Mouse (Mus musculus) hindbrain, embryonic 14.5 days (tissue): Measurements from ENCODE around the gene Sh3pxd2a. TPM values are rescaled to one million over a fixed set of nuclear protein-coding genes. Genes with fewer than 3 reads are reported as not detected.

Source experiments
- ATAC-seq: fragments of 200-750 bp; cut with Nextera tagmentation; 2 replicates; pipeline ENCODE4 v1.8.0; 2017; ENCODE audit warnings: moderate number of reproducible peaks, mild to moderate bottlenecking, moderate TSS enrichment, moderate library complexity; ENCODE audit not compliant: low FRiP score
- DNase-seq: peaks from one replicate; pipeline ENCODE4 v3.0.0-alpha.2; 2015; ENCODE audit warnings: low spot score
- H3K27ac ChIP-seq: fragments of 300-500 bp; sonication (generic); 2 replicates; pipeline ENCODE4 v1.5.1; 2014; ENCODE audit warnings: mild to moderate bottlenecking, moderate library complexity
- H3K27me3 ChIP-seq: fragments of 300-500 bp; sonication (generic); 2 replicates; pipeline ENCODE4 v1.6.1; 2014; ENCODE audit warnings: mild to moderate bottlenecking, low read length, mixed read lengths; ENCODE audit not compliant: control insufficient read depth, insufficient read depth
- H3K36me3 ChIP-seq: fragments of 300-500 bp; sonication (generic); replicated peaks from 2 replicates; pipeline ENCODE4 v1.6.1; 2014; ENCODE audit not compliant: control insufficient read depth, insufficient read depth
- H3K4me1 ChIP-seq: fragments of 300-500 bp; sonication (generic); replicated peaks from 2 replicates; pipeline ENCODE4 v1.6.1; 2014; ENCODE audit warnings: antibody characterized with exemption, low read length, mixed read lengths; ENCODE audit not compliant: control insufficient read depth, insufficient read depth
- H3K4me2 ChIP-seq: fragments of 300-500 bp; sonication (generic); replicated peaks from 2 replicates; pipeline ENCODE4 v1.6.1; 2014; ENCODE audit warnings: mild to moderate bottlenecking, moderate library complexity
- H3K4me3 ChIP-seq: fragments of 300-500 bp; sonication (generic); replicated peaks from 2 replicates; pipeline ENCODE4 v1.5.1; 2014; ENCODE audit warnings: mild to moderate bottlenecking, low read length
- H3K9ac ChIP-seq: fragments of 300-500 bp; sonication (generic); 2 replicates; pipeline ENCODE4 v1.6.1; 2014
- H3K9me3 ChIP-seq: fragments of 300-500 bp; sonication (generic); 2 replicates; pipeline ENCODE4 v1.6.1; 2016; ENCODE audit warnings: low read length; ENCODE audit not compliant: control insufficient read depth
- WGBS: fragments of 180-500 bp; shearing (Covaris S2); extraction: QIAGEN DNeasy Blood & Tissue Kit; methylation state at CpG from one replicate; pipeline ENCODE4 v1.1.7; 2014; 5-methylcytosine and 5-hydroxymethylcytosine counted together
- polyA plus RNA-seq: library from polyadenylated mRNA; unstranded; fragments of >200 nt; fragmentation: Nextera tagmentation; extraction: Ambion mirVana; gene quantifications from 2 replicates; pipeline ENCODE4 v1.2.1, GENCODE M21; 2014

The Sh3pxd2a gene
- polyA plus RNA-seq, 1 experiment from 2014 or later = 2.8 TPM

DNA sequence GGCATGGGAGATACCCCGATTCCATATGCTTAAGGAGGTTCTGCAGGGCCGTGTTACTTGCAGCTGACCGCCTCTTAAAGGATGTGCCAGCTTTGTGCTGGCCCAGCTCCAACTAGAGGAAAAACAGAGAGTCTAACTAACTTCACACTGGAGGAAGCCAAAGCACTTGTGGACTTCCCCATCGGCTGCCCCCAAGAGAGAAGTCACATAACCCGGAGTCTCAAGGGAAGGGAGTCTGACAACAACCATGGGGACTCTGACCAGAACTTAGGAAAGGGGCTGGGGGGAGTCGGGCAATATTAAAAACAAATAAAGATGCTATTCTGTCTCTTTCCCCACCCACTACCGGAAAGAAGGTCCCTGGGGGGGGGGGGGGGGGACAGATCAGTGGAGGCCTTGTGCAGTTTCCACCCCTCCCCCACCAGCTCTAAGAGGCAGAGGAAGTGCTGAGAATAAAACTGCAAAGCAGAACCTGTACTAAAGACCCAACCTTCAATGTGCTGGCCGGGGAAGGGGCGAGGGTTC, 17.3 kb downstream of the Sh3pxd2a start:
- Histone ChIP-seq H3K27ac (no peak overlapping the region), H3K4me2 (0 out of 2 replicates have a peak overlapping the region, but pooled peaks have one; percentile 5), H3K27me3 (no peaks in the 10 kb centered on the region), H3K4me3 (no peak overlapping the region), H3K36me3 (no peaks in the 10 kb centered on the region), H3K9me3 (no peaks in the 10 kb centered on the region), H3K9ac (no peak overlapping the region), H3K4me1 (peaks cover 18% of the 10 kb centered on the region)
- ATAC-seq (peak; percentile 43; the same call in 1 of the 2 replicates), DNase-seq (peak; percentile 59)
- WGBS = 35% methylated on average over 9 of the region's 9 CpGs

DNA sequence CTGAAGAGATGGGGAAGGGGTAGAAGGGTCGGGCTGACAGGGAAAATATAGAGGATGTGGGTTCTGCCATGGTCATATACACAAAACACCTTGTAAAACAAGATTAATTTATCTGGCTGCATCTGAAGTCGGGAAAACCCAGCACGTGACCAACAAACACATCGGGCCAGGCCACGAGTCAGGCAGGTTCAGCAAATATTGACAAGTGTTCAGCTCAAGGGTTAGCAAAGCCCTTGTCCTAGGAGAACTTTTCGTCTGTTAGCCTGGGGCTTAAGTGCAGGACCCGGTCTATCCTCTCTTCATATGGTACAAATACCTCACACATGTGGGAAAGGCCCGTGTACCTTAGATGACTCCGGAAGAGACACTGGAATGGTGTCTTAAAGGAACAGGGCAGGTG, 18.1 kb downstream of the Sh3pxd2a start:
- Histone ChIP-seq H3K9me3 (no peaks in the 10 kb centered on the region), H3K9ac (no peak overlapping the region), H3K36me3 (no peaks in the 10 kb centered on the region), H3K4me3 (no peak overlapping the region), H3K27ac (no peak overlapping the region), H3K4me1 (peaks cover 18% of the 10 kb centered on the region), H3K4me2 (no peak overlapping the region), H3K27me3 (no peaks in the 10 kb centered on the region)
- DNase-seq (no peak), ATAC-seq (no peak)
- 88% methylated on average over 9 of the region's 9 CpGs for WGBS

DNA sequence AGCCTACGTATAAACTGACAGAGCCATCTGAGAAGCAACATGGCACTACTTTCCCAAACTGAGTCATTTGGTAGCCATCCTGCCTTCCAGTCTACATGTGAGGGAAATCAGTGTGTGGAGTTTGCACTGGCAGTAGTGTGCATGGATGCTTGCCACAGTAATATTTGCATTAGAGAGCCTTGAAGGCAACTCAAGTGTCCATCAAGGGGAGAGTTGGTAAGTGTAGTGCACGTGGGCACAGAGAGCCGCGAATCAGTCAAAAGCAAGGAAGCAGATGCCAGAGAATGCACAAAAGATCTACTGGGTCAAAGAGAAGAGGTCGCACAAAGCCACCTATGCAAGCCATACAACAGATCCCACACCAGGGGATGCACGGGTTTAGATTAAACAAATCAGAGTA, 18.5 kb downstream of the Sh3pxd2a start:
- no peak overlapping the region for H3K27ac ChIP-seq
- DNase-seq = no peak
- no peaks in the 10 kb centered on the region for H3K27me3 ChIP-seq
- H3K4me3 ChIP-seq = no peak overlapping the region
- H3K4me1 ChIP-seq = peaks cover 18% of the 10 kb centered on the region
- H3K9me3 ChIP-seq = no peaks in the 10 kb centered on the region
- no peak for ATAC-seq
- no peaks in the 10 kb centered on the region for H3K36me3 ChIP-seq
- H3K4me2 ChIP-seq = no peak overlapping the region
- H3K9ac ChIP-seq = no peak overlapping the region
- 70% methylated on average over 6 of the region's 6 CpGs for WGBS

DNA sequence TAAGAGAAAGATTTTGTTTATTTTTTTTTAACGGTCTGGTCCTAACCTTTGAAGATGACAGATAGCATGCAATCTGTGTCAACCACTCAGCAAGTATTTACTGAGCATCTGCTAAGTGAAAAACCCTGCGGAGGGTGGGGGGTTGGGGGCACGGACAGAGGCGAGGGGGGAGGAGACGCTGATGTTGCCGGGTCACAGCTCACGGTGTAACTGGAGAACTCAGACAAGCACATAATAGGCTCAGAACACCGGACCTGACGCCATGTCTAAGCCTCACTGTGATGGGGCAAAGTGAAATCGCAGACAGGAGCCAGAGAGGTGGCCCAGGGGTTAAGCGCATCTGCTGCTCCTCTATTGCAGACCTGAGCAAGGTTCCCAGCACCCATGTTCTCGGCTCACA, 19.7 kb downstream of the Sh3pxd2a start:
- no peak overlapping the region for H3K4me2 ChIP-seq
- no peak overlapping the region for H3K4me3 ChIP-seq
- ATAC-seq (no peak), DNase-seq (no peak)
- no peaks in the 10 kb centered on the region for H3K27me3 ChIP-seq
- H3K9me3 ChIP-seq = no peaks in the 10 kb centered on the region
- no peak overlapping the region for H3K9ac ChIP-seq
- WGBS = 51% methylated on average over 12 of the region's 12 CpGs
- peaks cover 18% of the 10 kb centered on the region for H3K4me1 ChIP-seq
- H3K27ac ChIP-seq = no peak overlapping the region
- H3K36me3 ChIP-seq = no peaks in the 10 kb centered on the region

DNA sequence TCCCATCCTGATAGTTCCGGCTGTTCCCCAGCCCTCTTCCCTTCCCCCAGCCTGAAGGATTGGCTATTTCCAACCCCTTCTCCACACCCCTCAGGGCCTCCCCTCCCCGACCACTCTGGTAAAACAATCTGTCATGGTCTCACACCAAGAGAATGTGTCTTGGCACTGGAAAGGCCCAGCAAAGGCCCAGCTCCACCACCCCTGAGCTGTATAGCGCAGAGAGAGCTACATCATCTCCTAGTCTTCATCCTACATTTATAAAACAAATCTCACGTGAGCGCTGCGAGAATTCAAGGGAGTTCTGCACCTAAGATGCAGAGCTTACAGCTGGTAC, 21.9 kb downstream of the Sh3pxd2a start:
- Histone ChIP-seq H3K36me3 (no peaks in the 10 kb centered on the region), H3K27ac (no peak overlapping the region), H3K4me3 (no peak overlapping the region), H3K27me3 (no peaks in the 10 kb centered on the region), H3K4me2 (no peak overlapping the region), H3K9ac (no peak overlapping the region), H3K4me1 (peaks cover 27% of the 10 kb centered on the region), H3K9me3 (no peaks in the 10 kb centered on the region)
- ATAC-seq = no peak
- 77% methylated on average over 6 of the region's 6 CpGs for WGBS
- no peak for DNase-seq

DNA sequence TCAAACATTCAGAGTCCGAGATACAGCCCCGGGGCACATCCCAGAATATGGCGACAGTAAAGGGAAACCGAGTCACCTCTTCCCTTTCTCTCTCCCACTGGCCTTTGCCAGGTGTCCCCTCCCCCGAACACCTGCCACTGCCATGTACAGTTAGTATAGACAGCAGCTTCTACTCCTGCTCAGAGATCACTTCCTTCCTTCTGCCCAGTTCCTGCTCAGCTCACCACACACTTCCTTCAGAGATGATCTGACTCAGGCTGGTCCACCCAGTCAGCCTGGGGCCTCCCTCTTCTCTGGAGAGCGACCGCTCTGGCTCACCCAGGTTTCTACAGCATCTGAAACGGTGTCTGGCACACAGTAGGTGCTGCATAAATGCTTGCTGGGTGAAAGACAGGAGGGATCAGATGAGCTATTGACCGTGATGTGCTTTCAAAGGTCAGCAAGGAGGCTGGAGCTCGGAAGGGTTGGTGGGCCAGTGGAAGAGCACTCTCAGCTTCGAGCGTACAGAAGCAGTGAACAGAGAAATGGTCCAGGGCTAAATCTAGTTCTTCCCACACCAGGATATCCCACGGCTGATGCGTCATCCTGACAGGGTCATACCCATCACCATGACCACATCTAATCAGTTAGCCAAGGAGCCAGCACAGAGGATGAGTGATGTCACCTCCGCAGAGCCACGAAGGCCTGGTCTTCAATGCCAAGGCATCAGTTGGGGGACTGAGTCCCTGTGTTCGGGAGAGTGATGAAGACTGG, 22.5 kb downstream of the Sh3pxd2a start:
- DNase-seq = no peak
- 78% methylated on average over 17 of the region's 17 CpGs for WGBS

DNA sequence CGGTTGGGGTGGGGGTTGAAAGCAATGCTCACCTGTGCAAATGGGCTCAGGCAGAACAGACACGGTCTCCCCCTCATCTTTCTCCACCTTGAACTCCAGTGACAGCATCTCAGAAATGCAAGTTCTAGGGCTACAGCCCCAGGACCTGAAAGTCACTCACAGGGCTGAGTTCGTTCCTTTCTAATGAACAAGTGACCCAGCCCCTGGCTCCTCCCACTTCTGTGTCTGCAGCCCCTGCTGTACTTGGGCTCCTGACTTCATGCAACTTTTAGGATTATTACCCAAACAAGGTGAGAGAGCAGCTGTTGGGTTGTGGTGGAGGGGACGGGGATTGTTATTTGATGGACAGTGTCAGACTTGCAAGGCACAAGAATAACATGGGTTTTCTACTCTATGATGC, 23.2 kb downstream of the Sh3pxd2a start:
- WGBS = 80% methylated on average over 4 of the region's 4 CpGs
- Histone ChIP-seq H3K4me1 (peaks cover 17% of the 10 kb centered on the region), H3K4me3 (no peak overlapping the region), H3K27me3 (no peaks in the 10 kb centered on the region), H3K9ac (no peak overlapping the region), H3K27ac (no peak overlapping the region), H3K4me2 (no peak overlapping the region), H3K9me3 (no peaks in the 10 kb centered on the region), H3K36me3 (no peaks in the 10 kb centered on the region)
- no peak for DNase-seq
- no peak for ATAC-seq

More for the DNA sequence above, 22.5 kb downstream of the Sh3pxd2a start:
- H3K4me3 ChIP-seq = no peak overlapping the region
- H3K9ac ChIP-seq = no peak overlapping the region
- no peak overlapping the region for H3K4me2 ChIP-seq
- no peaks in the 10 kb centered on the region for H3K9me3 ChIP-seq
- peaks cover 21% of the 10 kb centered on the region for H3K4me1 ChIP-seq
- ATAC-seq = no peak
- H3K36me3 ChIP-seq = no peaks in the 10 kb centered on the region
- H3K27me3 ChIP-seq = no peaks in the 10 kb centered on the region
- no peak overlapping the region for H3K27ac ChIP-seq

DNA sequence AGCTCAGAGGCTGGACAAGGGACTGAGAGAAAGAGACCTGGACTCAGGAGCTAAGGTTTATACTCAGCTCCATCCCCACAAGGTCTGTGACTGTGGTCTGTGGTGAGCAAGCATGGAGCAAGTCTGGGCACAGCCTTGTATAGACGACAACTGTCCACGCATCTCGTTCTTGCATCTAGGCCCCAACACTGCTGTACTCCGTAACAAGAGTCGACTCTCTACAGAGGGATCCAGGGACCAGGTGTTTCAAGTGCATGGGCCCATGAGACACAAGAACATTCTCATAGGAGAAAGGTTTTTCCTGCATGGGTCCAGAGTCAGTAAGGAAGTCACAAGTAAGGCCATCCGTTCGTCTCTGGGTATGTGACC, 23.8 kb downstream of the Sh3pxd2a start:
- Histone ChIP-seq H3K9ac (no peak overlapping the region), H3K27ac (no peak overlapping the region), H3K27me3 (no peaks in the 10 kb centered on the region), H3K4me2 (no peak overlapping the region), H3K9me3 (no peaks in the 10 kb centered on the region), H3K4me3 (no peak overlapping the region), H3K36me3 (no peaks in the 10 kb centered on the region), H3K4me1 (peaks cover 17% of the 10 kb centered on the region)
- WGBS = 95% methylated on average over 7 of the region's 7 CpGs
- DNase-seq = no peak
- no peak for ATAC-seq

DNA sequence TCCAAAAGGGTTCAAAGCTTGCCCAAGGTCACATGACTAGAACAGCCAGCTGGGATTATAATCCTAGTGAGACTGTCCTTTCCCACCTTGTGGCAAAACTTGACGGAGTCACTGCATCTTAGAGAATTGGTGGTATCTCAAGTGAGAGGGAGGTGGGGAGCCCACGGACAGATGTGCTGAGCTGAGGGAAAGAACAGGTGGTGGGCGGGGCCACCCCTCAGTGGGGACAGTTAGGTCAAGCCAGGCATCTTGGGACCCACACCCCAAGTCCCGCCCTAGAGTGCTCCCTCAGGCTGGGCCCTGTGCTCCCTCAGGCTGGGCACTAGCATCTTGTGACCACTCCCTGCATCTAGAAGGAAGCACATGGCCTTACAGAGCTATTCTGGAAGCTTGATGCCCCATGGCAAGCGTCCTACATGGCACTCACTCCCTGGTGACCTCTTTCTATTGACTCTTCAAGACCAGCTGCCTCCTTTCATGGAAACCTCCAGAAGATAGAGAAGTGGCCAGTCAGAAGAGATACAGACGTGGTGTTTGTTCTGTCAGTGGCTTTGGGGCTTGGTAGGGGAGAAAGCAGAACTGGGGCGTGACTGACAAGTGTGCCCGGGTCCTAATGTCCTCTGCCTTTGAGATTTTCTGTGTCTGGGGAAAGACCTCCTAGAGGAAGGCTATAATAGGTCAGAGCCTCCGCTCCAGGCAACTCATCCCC, 24.3 kb downstream of the Sh3pxd2a start:
- Histone ChIP-seq H3K4me3 (no peak overlapping the region), H3K27ac (no peak overlapping the region), H3K4me1 (peaks cover 17% of the 10 kb centered on the region), H3K4me2 (no peak overlapping the region), H3K27me3 (no peaks in the 10 kb centered on the region), H3K9ac (no peak overlapping the region), H3K36me3 (no peaks in the 10 kb centered on the region), H3K9me3 (no peaks in the 10 kb centered on the region)
- ATAC-seq (no peak), DNase-seq (no peak)
- 85% methylated on average over 9 of the region's 9 CpGs for WGBS
